10 mouse cellular contexts compared by ENCODE assay signal in genomic region chr11:61674839-61675159, GRCm38 (mm10). TPM values are rescaled to one million over a fixed set of nuclear protein-coding genes. Genes with fewer than 3 reads are reported as not detected.
A peak's percentile ranks its signal among the peaks of the same experiment; 100 is the strongest.
DNase-seq lines count a peak whose midpoint lies in the region; ATAC-seq and TF ChIP-seq lines count a peak whose summit lies in the region.
"Had no signal": no experiment of that assay in that cellular context is flagged by ENCODE, and none has a peak within 500 bp of the region (broad histone marks: within the 10 kb centered on the region; RNA-seq: fewer than 3 reads in every experiment).

No protein-coding gene starts in this region.

- WGBS in embryonic facial prominence, embryonic 13.5 days = 6% methylated on average over 8 of the region's 8 CpGs
- 3% methylated on average over 8 of the region's 8 CpGs for WGBS in limb, embryonic 11.5 days
- 1% methylated on average over 8 of the region's 8 CpGs for WGBS in neural tube, embryonic 12.5 days

- no peak for DNase-seq in frontal cortex, postnatal 25 days (ENCODE audit: low spot score in 2 of 2)
- DNase-seq in CH12.LX (ENCODE audit: extremely low read depth) = peak; percentile 92
- DNase-seq in limb, embryonic 11.5 days (ENCODE audit: low spot score) = peak; percentile 88

- 0 out of 2 replicates have a peak, but pooled peaks cover 3% of the 10 kb centered on the region for H3K79me2 ChIP-seq in CH12.LX (replicated peaks; ENCODE audit: control insufficient read depth, extremely low read depth, insufficient read depth, poor library complexity, severe bottlenecking)

- H3K9ac ChIP-seq in CH12.LX (ENCODE audit: insufficient read depth, low read depth) = peak overlapping the region; percentile 65
- no peak overlapping the region for H3K9ac ChIP-seq in embryonic facial prominence, embryonic 13.5 days
- no peak overlapping the region for H3K9ac ChIP-seq in limb, embryonic 11.5 days (ENCODE audit: low read length)
- H3K9ac ChIP-seq in neural tube, embryonic 12.5 days = no peak overlapping the region

- no peak overlapping the region for H3K4me3 ChIP-seq in CH12.LX (replicated peaks in 1 of 3; ENCODE audit: low read depth in 2 of 3, low read length in 2 of 3, poor library complexity in 1 of 3)
- H3K4me3 ChIP-seq in embryonic facial prominence, embryonic 13.5 days = no peak overlapping the region
- H3K4me3 ChIP-seq in limb, embryonic 11.5 days (ENCODE audit: low read depth, low read length) = no peak overlapping the region
- no peak overlapping the region for H3K4me3 ChIP-seq in neural tube, embryonic 12.5 days

- no peak for TF ChIP-seq EP300 in CH12.LX (IDR thresholded peaks at IDR 0.05; ENCODE audit: low read length)

- in situ Hi-C loops in CH12.LX (cut with MboI; ENCODE audit: low pct_ligation_motif_present, low pct_unique_long_range_greater_than_20kb, low sequenced_read_pairs) = no loop called here

- TF ChIP-seq POLR2A in CH12.LX (IDR thresholded peaks at IDR 0.05; ENCODE audit: low read depth, low read length) = no peak

- no peaks in the 10 kb centered on the region for H3K27me3 ChIP-seq in CH12.LX (replicated peaks)
- no peaks in the 10 kb centered on the region; the same call in 1 of the 2 replicates for H3K27me3 ChIP-seq in embryonic facial prominence, embryonic 13.5 days
- no peaks in the 10 kb centered on the region for H3K27me3 ChIP-seq in limb, embryonic 11.5 days (ENCODE audit: control insufficient read depth, insufficient read depth, low read length)
- H3K27me3 ChIP-seq in neural tube, embryonic 12.5 days (replicated peaks) = peaks cover 11% of the 10 kb centered on the region; the same call in 1 of the 2 replicates

- peaks cover 39 to 44% of the 10 kb centered on the region in 2 experiments for H3K36me3 ChIP-seq in CH12.LX (replicated peaks in 1 of 2; ENCODE audit: control insufficient read depth in 1 of 2, insufficient read depth in 1 of 2, low read length in 1 of 2)
- H3K36me3 ChIP-seq in embryonic facial prominence, embryonic 13.5 days = no peaks in the 10 kb centered on the region
- H3K36me3 ChIP-seq in limb, embryonic 11.5 days (ENCODE audit: control insufficient read depth, insufficient read depth, low read length) = no peaks in the 10 kb centered on the region
- H3K36me3 ChIP-seq in neural tube, embryonic 12.5 days = no peaks in the 10 kb centered on the region

- dilution Hi-C loops in CH12.LX (cut with MboI; ENCODE audit: extremely low pct_ligation_motif_present, extremely low pct_unique_long_range_greater_than_20kb, low sequenced_read_pairs) = no loop called here

- peaks cover 58 to 99% of the 10 kb centered on the region in 2 experiments for H3K4me1 ChIP-seq in CH12.LX (ENCODE audit: control insufficient read depth in 1 of 2, insufficient read depth in 2 of 2)
- peaks cover 36% of the 10 kb centered on the region for H3K4me1 ChIP-seq in embryonic facial prominence, embryonic 13.5 days
- H3K4me1 ChIP-seq in limb, embryonic 11.5 days (ENCODE audit: control insufficient read depth, insufficient read depth, low read length) = peaks cover 22% of the 10 kb centered on the region
- peaks cover 11% of the 10 kb centered on the region for H3K4me1 ChIP-seq in neural tube, embryonic 12.5 days

- H3K27ac ChIP-seq in CH12.LX (ENCODE audit: insufficient read depth, low read depth) = peak overlapping the region; percentile 90
- peak overlapping the region; percentile 57; the same call in 1 of the 2 replicates for H3K27ac ChIP-seq in embryonic facial prominence, embryonic 13.5 days
- H3K27ac ChIP-seq in limb, embryonic 11.5 days (replicated peaks; ENCODE audit: low read depth, low read length) = 0 out of 2 replicates have a peak overlapping the region, but pooled peaks have one; percentile 9
- H3K27ac ChIP-seq in neural tube, embryonic 12.5 days = no peak overlapping the region

- peak overlapping the region; percentile 40 for H3K4me2 ChIP-seq in CH12.LX (ENCODE audit: insufficient read depth, low read depth, poor library complexity, severe bottlenecking)
- peak overlapping the region; percentile 5; the same call in 1 of the 2 replicates for H3K4me2 ChIP-seq in embryonic facial prominence, embryonic 13.5 days
- H3K4me2 ChIP-seq in limb, embryonic 11.5 days (ENCODE audit: low read depth, severe bottlenecking) = no peak overlapping the region; the same call in 1 of the 2 replicates
- peak overlapping the region; percentile 44 for H3K4me2 ChIP-seq in neural tube, embryonic 12.5 days (replicated peaks)

- peak; percentile 20 for TF ChIP-seq RAD21 in CH12.LX (IDR thresholded peaks at IDR 0.05; ENCODE audit: low read depth, low read length)

- H3K9me3 ChIP-seq in CH12.LX (replicated peaks; ENCODE audit: low read length) = no peaks in the 10 kb centered on the region
- H3K9me3 ChIP-seq in embryonic facial prominence, embryonic 13.5 days = no peaks in the 10 kb centered on the region
- H3K9me3 ChIP-seq in limb, embryonic 11.5 days (ENCODE audit: control insufficient read depth, low read length) = no peaks in the 10 kb centered on the region
- H3K9me3 ChIP-seq in neural tube, embryonic 12.5 days = no peaks in the 10 kb centered on the region
- H3K9me3 ChIP-seq: G1E had no signal

- peak; percentile 23 to 69; a peak in 2 of 4 replicates for TF ChIP-seq CTCF in CH12.LX (conservative IDR thresholded peaks at IDR 0.05 in 1 of 2, IDR thresholded peaks at IDR 0.05 in 1 of 2; ENCODE audit: low read depth in 2 of 2, low read length in 2 of 2)

- ATAC-seq in frontal cortex, adult (ENCODE audit: low TSS enrichment) = peak; percentile 50; the same call in 1 of the 2 replicates
- ATAC-seq in embryonic facial prominence, embryonic 13.5 days (ENCODE audit: insufficient number of reproducible peaks, insufficient read depth, low FRiP score, low TSS enrichment, low read depth) = no peak
- ATAC-seq in limb, embryonic 11.5 days (ENCODE audit: insufficient number of reproducible peaks, low FRiP score, low TSS enrichment, low read depth) = peak; percentile 63; the same call in 1 of the 2 replicates
- peak; percentile 67 for ATAC-seq in neural tube, embryonic 12.5 days (ENCODE audit: low FRiP score, low read depth)
- no peak for ATAC-seq in erythroblast, adult 5-6 weeks (replicated peaks; ENCODE audit: low FRiP score, poor library complexity, severe bottlenecking)
- ATAC-seq in megakaryocyte, adult 5-6 weeks (ENCODE audit: poor library complexity, severe bottlenecking) = no peak

TF ChIP-seq in CH12.LX, 34 proteins besides CTCF, POLR2A, EP300 and RAD21 (continues in another document):
- TF ChIP-seq MEF2A (IDR thresholded peaks at IDR 0.05; ENCODE audit: borderline replicate concordance, low read depth, low read length) (peak; percentile 7; the same call in 1 of the 2 replicates), UBTF (IDR thresholded peaks at IDR 0.05; ENCODE audit: low read depth, low read length) (peak; percentile 76), ELF1 (IDR thresholded peaks at IDR 0.05; ENCODE audit: low read depth, low read length) (peak; percentile 7; the same call in 1 of the 2 replicates), ZMIZ1 (IDR thresholded peaks at IDR 0.05; ENCODE audit: low read depth, low read length) (peak; percentile 60), CHD2 (IDR thresholded peaks at IDR 0.05; ENCODE audit: low read length) (peak; percentile 77; the same call in 1 of the 2 replicates), HCFC1 (IDR thresholded peaks at IDR 0.05; ENCODE audit: low read depth, low read length) (no peak), SMC3 (IDR thresholded peaks at IDR 0.05; ENCODE audit: low read depth, low read length) (peak; percentile 50), IRF4 (IDR thresholded peaks at IDR 0.05; ENCODE audit: low read depth, low read length) (0 out of 2 replicates have a peak, but pooled peaks have one; percentile 3), MAZ (IDR thresholded peaks at IDR 0.05; ENCODE audit: low read depth, low read length) (no peak; the same call in 1 of the 2 replicates), RCOR1 (conservative IDR thresholded peaks at IDR 0.05; ENCODE audit: low read depth, low read length) (no peak)

RNA-seq across cellular contexts. Expression of gene Fam83g, which starts 9.1 kb away (rescaled TPM):
- total RNA-seq in CH12.LX (2012; rRNA removed) (50.4 and 63.7 TPM in 2 replicates), CH12.LX (2014; rRNA removed) (17.2 and 19.2 TPM in 2 replicates)
- 17.8 and 19.1 TPM in 2 replicates for polyA plus RNA-seq in CH12.LX (2012; ENCODE audit: insufficient read length, low read depth)
- polyA plus RNA-seq in embryonic facial prominence, embryonic 13.5 days (2015; fragmentation: Nextera tagmentation; extraction: Ambion mirVana) = 2.8 and 3.9 TPM in 2 replicates
- 1.4 and 1.5 TPM in 2 replicates for polyA plus RNA-seq in limb, embryonic 11.5 days (2014; fragmentation: Nextera tagmentation; extraction: Ambion mirVana)
- polyA plus RNA-seq in neural tube, embryonic 12.5 days (2016; fragmentation: Nextera tagmentation; extraction: Ambion mirVana) = 0.47 and 0.56 TPM in 2 replicates
- not detected in 2 replicates for total RNA-seq in erythroblast, adult 5-6 weeks (2015; ENCODE audit: low replicate concordance)
- total RNA-seq in erythroblast, adult 5-6 weeks (2017; ENCODE audit: low replicate concordance) = 0.17 TPM in 1 of 2 replicates, not detected in the other
- total RNA-seq in megakaryocyte, adult 5-6 weeks (2015) = not detected in 2 replicates
- total RNA-seq in megakaryocyte, adult 5-6 weeks (2017) = not detected in 2 replicates
- total RNA-seq: layer of hippocampus, postnatal 10 days had no signal
- polyA plus RNA-seq: G1E had no signal

RNA-seq across cellular contexts. Expression of gene Grap, which starts 21.7 kb away (rescaled TPM):
- 379 and 412 TPM in 2 replicates for total RNA-seq in CH12.LX (2012; rRNA removed)
- 264 and 274 TPM in 2 replicates for total RNA-seq in CH12.LX (2014; rRNA removed)
- polyA plus RNA-seq in CH12.LX (2012; ENCODE audit: insufficient read length, low read depth) = 280 and 294 TPM in 2 replicates
- 8.3 and 10.1 TPM in 2 replicates for polyA plus RNA-seq in embryonic facial prominence, embryonic 13.5 days (2015; fragmentation: Nextera tagmentation; extraction: Ambion mirVana)
- polyA plus RNA-seq in limb, embryonic 11.5 days (2014; fragmentation: Nextera tagmentation; extraction: Ambion mirVana) = 4.1 and 5.2 TPM in 2 replicates
- polyA plus RNA-seq in neural tube, embryonic 12.5 days (2016; fragmentation: Nextera tagmentation; extraction: Ambion mirVana) = 9.2 and 10.1 TPM in 2 replicates
- not detected in 2 replicates for total RNA-seq in erythroblast, adult 5-6 weeks (2015; ENCODE audit: low replicate concordance)
- total RNA-seq in erythroblast, adult 5-6 weeks (2017; ENCODE audit: low replicate concordance) = 0.56 TPM in 1 of 2 replicates, not detected in the other
- 0.85 and 2.4 TPM in 2 replicates for total RNA-seq in megakaryocyte, adult 5-6 weeks (2015)
- total RNA-seq in megakaryocyte, adult 5-6 weeks (2017) = 3.5 and 4.3 TPM in 2 replicates

RNA-seq across cellular contexts. Expression of gene Slc5a10, which starts 45.8 kb away (rescaled TPM):
- total RNA-seq in CH12.LX (2012; rRNA removed) = 0.55 and 1.4 TPM in 2 replicates
- 0.61 and 0.70 TPM in 2 replicates for total RNA-seq in CH12.LX (2014; rRNA removed)
- 1.3 and 1.6 TPM in 2 replicates for polyA plus RNA-seq in CH12.LX (2012; ENCODE audit: insufficient read length, low read depth)
- polyA plus RNA-seq in embryonic facial prominence, embryonic 13.5 days (2015; fragmentation: Nextera tagmentation; extraction: Ambion mirVana) = not detected in 2 replicates
- 0.10 and 0.11 TPM in 2 replicates for polyA plus RNA-seq in limb, embryonic 11.5 days (2014; fragmentation: Nextera tagmentation; extraction: Ambion mirVana)
- polyA plus RNA-seq in neural tube, embryonic 12.5 days (2016; fragmentation: Nextera tagmentation; extraction: Ambion mirVana) = not detected in 2 replicates
- total RNA-seq in erythroblast, adult 5-6 weeks (2015; ENCODE audit: low replicate concordance) = not detected in 2 replicates
- total RNA-seq in erythroblast, adult 5-6 weeks (2017; ENCODE audit: low replicate concordance) = not detected in 2 replicates
- not detected in 2 replicates for total RNA-seq in megakaryocyte, adult 5-6 weeks (2015)
- total RNA-seq in megakaryocyte, adult 5-6 weeks (2017) = not detected in 2 replicates
- total RNA-seq: G1E had no signal
- polyA plus RNA-seq: G1E had no signal

Comparison
In these comparisons a context has a peak if more than half of its experiments do, and no peak if none do; other contexts are left out.
1. ATAC-seq: peak in frontal cortex, adult (single experiment), limb, embryonic 11.5 days (single experiment) and neural tube, embryonic 12.5 days (single experiment); none in embryonic facial prominence, embryonic 13.5 days (single experiment), erythroblast, adult 5-6 weeks (single experiment) and megakaryocyte, adult 5-6 weeks (single experiment).
2. DNase-seq: peak in CH12.LX (single experiment) and limb, embryonic 11.5 days (single experiment); none in frontal cortex, postnatal 25 days (0 of 2).
3. RNA of gene Grap, which starts 21.7 kb away (polyA plus RNA-seq): 280 to 294 TPM in CH12.LX; 9.2 to 10.1 TPM in neural tube, embryonic 12.5 days, 8.3 to 10.1 TPM in embryonic facial prominence, embryonic 13.5 days and 4.1 to 5.2 TPM in limb, embryonic 11.5 days; every median in the first group is over 10 times any median in the second.